Mouse (Mus musculus): ENCODE results near the gene Inka1.
"Not testable (repeated sequence)": the region's sequence is repeated elsewhere in the genome, so short reads cannot be mapped to it uniquely, and the experiment has no call there.

Inka1 gene

GRCm38 (mm10) chr9:107985131-107986119 lies at the start of gene Inka1:
Gene Inka1 (minus strand): TSS chr9:107985879.
- peak; percentile 80 to 87 for DNase-seq (ENCODE audit: low read depth in 2 of 2, low spot score in 2 of 2)

- DNase-seq (ENCODE audit: low read depth in 2 of 2, low spot score in 2 of 2), result no peak
These were observed 46.4 kb upstream of the Inka1 start for GRCm38 (mm10) chr9:108032126-108032525.

GRCm38 (mm10) chr9:108027867-108028266 lies 42.2 kb upstream of the Inka1 start:
- no peak for DNase-seq (ENCODE audit: low read depth in 2 of 2, low spot score in 2 of 2)

GRCm38 (mm10) chr9:108026584-108026983 lies 40.9 kb upstream of the Inka1 start:
- no peak for DNase-seq (ENCODE audit: low read depth in 2 of 2, low spot score in 2 of 2)

GRCm38 (mm10) chr9:108023216-108023615 lies 37.5 kb upstream of the Inka1 start:
- DNase-seq (ENCODE audit: low read depth in 2 of 2, low spot score in 2 of 2), result no peak

GRCm38 (mm10) chr9:108020741-108021140 lies 35.1 kb upstream of the Inka1 start:
- no peak for DNase-seq (ENCODE audit: low read depth in 2 of 2, low spot score in 2 of 2)

- DNase-seq (ENCODE audit: low read depth in 2 of 2, low spot score in 2 of 2), result no peak
These were observed 31.4 kb upstream of the Inka1 start for GRCm38 (mm10) chr9:108017127-108017526.

- DNase-seq (ENCODE audit: low read depth in 2 of 2, low spot score in 2 of 2), result not testable (repeated sequence)
These were observed 27.9 kb upstream of the Inka1 start for GRCm38 (mm10) chr9:108013577-108013976.

GRCm38 (mm10) chr9:108010385-108010784 lies 24.7 kb upstream of the Inka1 start:
- DNase-seq (ENCODE audit: low read depth in 2 of 2, low spot score in 2 of 2), result no peak

- no peak for DNase-seq (ENCODE audit: low read depth in 2 of 2, low spot score in 2 of 2)
These were observed 22.4 kb upstream of the Inka1 start for GRCm38 (mm10) chr9:108008041-108008440.

GRCm38 (mm10) chr9:108003531-108003890 lies 17.8 kb upstream of the Inka1 start:
- peak; percentile 43 to 50 for DNase-seq (ENCODE audit: low read depth in 2 of 2, low spot score in 2 of 2)

- peak in 1 of 2 experiments; percentile 41 for DNase-seq (ENCODE audit: low read depth in 2 of 2, low spot score in 2 of 2)
These were observed 17.3 kb upstream of the Inka1 start for GRCm38 (mm10) chr9:108002778-108003530.

- DNase-seq (ENCODE audit: low read depth in 2 of 2, low spot score in 2 of 2), result peak; percentile 99
These were observed 16.5 kb upstream of the Inka1 start, which contains the start of gene Ip6k1 for GRCm38 (mm10) chr9:108001922-108002770. Gene Ip6k1 (plus strand): TSS chr9:108002501.

GRCm38 (mm10) chr9:107996049-107996448 lies 10.4 kb upstream of the Inka1 start, which contains the start of gene Gm20662:
Gene Gm20662 (plus strand): TSS chr9:107996349.
- no peak for DNase-seq (ENCODE audit: low read depth in 2 of 2, low spot score in 2 of 2)

- DNase-seq (ENCODE audit: low read depth in 2 of 2, low spot score in 2 of 2), result no peak
These were observed 9.8 kb upstream of the Inka1 start for GRCm38 (mm10) chr9:107995513-107995912.

GRCm38 (mm10) chr9:107994464-107994863 lies 8.8 kb upstream of the Inka1 start:
- DNase-seq (ENCODE audit: low read depth in 2 of 2, low spot score in 2 of 2), result no peak

- DNase-seq (ENCODE audit: low read depth in 2 of 2, low spot score in 2 of 2), result no peak
These were observed 7.3 kb upstream of the Inka1 start for GRCm38 (mm10) chr9:107993013-107993412.

GRCm38 (mm10) chr9:107992197-107992596 lies 6.5 kb upstream of the Inka1 start, which contains the start of gene Cdhr4:
Gene Cdhr4 (plus strand): TSS chr9:107992497.
- DNase-seq (ENCODE audit: low read depth in 2 of 2, low spot score in 2 of 2), result no peak

GRCm38 (mm10) chr9:107987950-107988349 lies 2.3 kb upstream of the Inka1 start:
- no peak for DNase-seq (ENCODE audit: low read depth in 2 of 2, low spot score in 2 of 2)

- peak; percentile 65 to 74 for DNase-seq (ENCODE audit: low read depth in 2 of 2, low spot score in 2 of 2)
These were observed 697 bp upstream of the Inka1 start for GRCm38 (mm10) chr9:107986376-107986775.

GRCm38 (mm10) chr9:107984754-107985055 lies 974 bp downstream of the Inka1 start:
- no peak for DNase-seq (ENCODE audit: low read depth in 2 of 2, low spot score in 2 of 2)
